15 mouse cellular contexts compared by ENCODE assay signal in the genomic region with DNA sequence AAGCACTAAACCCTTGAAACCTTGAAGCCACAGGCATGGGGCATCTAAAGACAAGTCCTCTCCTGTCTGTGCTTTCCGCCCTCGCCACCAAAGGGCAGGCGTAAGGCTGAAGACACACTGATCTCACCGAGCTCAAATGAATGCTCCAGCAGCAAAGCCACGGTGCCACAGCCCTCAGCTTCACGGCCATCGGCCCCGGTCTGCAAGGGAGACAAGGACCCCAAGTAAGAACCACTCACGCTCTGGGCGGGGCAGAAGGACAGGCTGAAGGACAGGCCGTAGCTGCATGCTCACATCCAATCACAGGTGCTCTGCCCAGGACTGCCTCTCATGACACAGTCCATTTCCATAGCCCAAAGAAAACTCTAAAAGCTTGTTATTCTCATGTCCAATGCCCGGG. TPM values are rescaled to one million over a fixed set of nuclear protein-coding genes. Genes with fewer than 3 reads are reported as not detected.
DNase-seq lines count a peak whose midpoint lies in the region; ATAC-seq and TF ChIP-seq lines count a peak whose summit lies in the region.
"Had no signal": no experiment of that assay in that cellular context is flagged by ENCODE, and none has a peak within 500 bp of the region (broad histone marks: within the 10 kb centered on the region; RNA-seq: fewer than 3 reads in every experiment).

No protein-coding gene starts in this region.

- H3K4me3 ChIP-seq in intestine, embryonic 15.5 days (replicated peaks), result no peak overlapping the region
- no peak overlapping the region for H3K4me3 ChIP-seq in intestine, postnatal 0 days (ENCODE audit: low read depth, low read length)
- H3K4me3 ChIP-seq in liver, embryonic 12.5 days, result peak overlapping the region; percentile 74
- no peak overlapping the region; the same call in 1 of the 2 replicates for H3K4me3 ChIP-seq in layer of hippocampus, adult 2 months

- H3K36me3 ChIP-seq in intestine, embryonic 15.5 days, result peaks cover 34% of the 10 kb centered on the region
- H3K36me3 ChIP-seq in intestine, postnatal 0 days (ENCODE audit: control insufficient read depth, insufficient read depth), result peaks cover 35% of the 10 kb centered on the region
- H3K36me3 ChIP-seq in liver, embryonic 12.5 days, result peaks cover 51% of the 10 kb centered on the region

- WGBS in intestine, embryonic 15.5 days, result 94% methylated on average over 12 of the region's 12 CpGs
- 91% methylated on average over 12 of the region's 12 CpGs for WGBS in intestine, postnatal 0 days
- WGBS in liver, embryonic 12.5 days (ENCODE audit: insufficient replicate concordance), result 84% methylated on average over 12 of the region's 12 CpGs

- DNase-seq in urinary bladder, adult 2 months (ENCODE audit: low spot score), result peak; percentile 18
- DNase-seq in urinary bladder, postnatal 14 days (ENCODE audit: low spot score), result no peak
- DNase-seq in layer of hippocampus, adult 2 months (ENCODE audit: low spot score in 2 of 2), result no peak
- DNase-seq in heart, adult 9 months (ENCODE audit: low spot score in 2 of 2), result no peak
- no peak for DNase-seq in right cerebral cortex, postnatal 36 days (ENCODE audit: low spot score in 2 of 2)
- DNase-seq: gastrocnemius, adult 2 months; heart, postnatal 36 days; kidney, postnatal 36 days; right cerebral cortex, postnatal 14 days had no signal

- no peaks in the 10 kb centered on the region for H3K27me3 ChIP-seq in intestine, embryonic 15.5 days (replicated peaks)
- H3K27me3 ChIP-seq in intestine, postnatal 0 days (replicated peaks; ENCODE audit: control insufficient read depth, insufficient read depth, low read length), result 0 out of 2 replicates have a peak, but pooled peaks cover 3% of the 10 kb centered on the region
- peaks cover 14% of the 10 kb centered on the region for H3K27me3 ChIP-seq in liver, embryonic 12.5 days (replicated peaks)
- H3K27me3 ChIP-seq: CH12.LX; limb, embryonic 15.5 days had no signal

- H3K4me1 ChIP-seq in intestine, embryonic 15.5 days (replicated peaks), result peaks cover 17% of the 10 kb centered on the region
- H3K4me1 ChIP-seq in intestine, postnatal 0 days (replicated peaks; ENCODE audit: control insufficient read depth, insufficient read depth, low read length), result peaks cover 9% of the 10 kb centered on the region; the same call in 1 of the 2 replicates
- H3K4me1 ChIP-seq in liver, embryonic 12.5 days, result peaks cover 30% of the 10 kb centered on the region

- TF ChIP-seq CTCF in intestine, postnatal 0 days (IDR thresholded peaks at IDR 0.05; ENCODE audit: low read depth), result no peak
- no peak for TF ChIP-seq CTCF in layer of hippocampus, adult 2 months (conservative IDR thresholded peaks at IDR 0.05)

- no peak overlapping the region for H3K9ac ChIP-seq in intestine, embryonic 15.5 days
- no peak overlapping the region for H3K9ac ChIP-seq in intestine, postnatal 0 days (ENCODE audit: low read depth, low read length)
- H3K9ac ChIP-seq in liver, embryonic 12.5 days, result peak overlapping the region; percentile 82; the same call in 1 of the 2 replicates

- H3K4me2 ChIP-seq in intestine, embryonic 15.5 days (replicated peaks), result peak overlapping the region; percentile 94; the same call in 1 of the 2 replicates
- no peak overlapping the region for H3K4me2 ChIP-seq in intestine, postnatal 0 days (replicated peaks; ENCODE audit: low read depth)
- H3K4me2 ChIP-seq in liver, embryonic 12.5 days, result peak overlapping the region; percentile 91

- ATAC-seq in intestine, embryonic 15.5 days, result no peak
- no peak for ATAC-seq in intestine, postnatal 0 days
- no peak for ATAC-seq in liver, embryonic 12.5 days

- no peaks in the 10 kb centered on the region for H3K9me3 ChIP-seq in intestine, embryonic 15.5 days
- no peaks in the 10 kb centered on the region for H3K9me3 ChIP-seq in intestine, postnatal 0 days (ENCODE audit: control insufficient read depth)
- no peaks in the 10 kb centered on the region for H3K9me3 ChIP-seq in liver, embryonic 12.5 days (replicated peaks)
- H3K9me3 ChIP-seq: limb, embryonic 15.5 days had no signal

- H3K27ac ChIP-seq in intestine, embryonic 15.5 days, result no peak overlapping the region
- H3K27ac ChIP-seq in intestine, postnatal 0 days (ENCODE audit: low read depth, low read length), result no peak overlapping the region
- 0 out of 2 replicates have a peak overlapping the region, but pooled peaks have one; percentile 94 for H3K27ac ChIP-seq in liver, embryonic 12.5 days
- H3K27ac ChIP-seq in layer of hippocampus, adult 2 months, result no peak overlapping the region
- H3K27ac ChIP-seq: limb, embryonic 15.5 days had no signal

RNA-seq across cellular contexts. Expression of a gene that starts 1.6 kb away (rescaled TPM):
- 97.0 and 102 TPM in 2 replicates for polyA plus RNA-seq in intestine, embryonic 15.5 days (2015; fragmentation: Nextera tagmentation; extraction: Ambion mirVana)
- 68.6 and 74.8 TPM in 2 replicates for polyA plus RNA-seq in intestine, postnatal 0 days (2015; fragmentation: Nextera tagmentation; extraction: Ambion mirVana)
- 127 TPM in 2 replicates for polyA plus RNA-seq in urinary bladder, adult 2 months (2012; rRNA removed)
- polyA plus RNA-seq in liver, embryonic 12.5 days (2016; fragmentation: Nextera tagmentation; extraction: Ambion mirVana), result 70.6 and 74.8 TPM in 2 replicates
- 100 to 1,000 TPM; 210 to 220 TPM for total RNA-seq in layer of hippocampus, adult 2 months (2021)

RNA-seq across cellular contexts. Expression of a gene that starts 1.7 kb away (rescaled TPM):
- 6.5 and 9.2 TPM in 2 replicates for polyA plus RNA-seq in intestine, embryonic 15.5 days (2015; fragmentation: Nextera tagmentation; extraction: Ambion mirVana)
- 4.4 and 5.2 TPM in 2 replicates for polyA plus RNA-seq in intestine, postnatal 0 days (2015; fragmentation: Nextera tagmentation; extraction: Ambion mirVana)
- 10.0 and 12.5 TPM in 2 replicates for polyA plus RNA-seq in urinary bladder, adult 2 months (2012; rRNA removed)
- 2.8 and 3.3 TPM in 2 replicates for polyA plus RNA-seq in liver, embryonic 12.5 days (2016; fragmentation: Nextera tagmentation; extraction: Ambion mirVana)
- total RNA-seq in layer of hippocampus, adult 2 months (2021), result 10 to 100 TPM; 19.3 to 23.4 TPM

RNA-seq across cellular contexts. Expression of a gene that starts 26.9 kb away (rescaled TPM):
- polyA plus RNA-seq in intestine, embryonic 15.5 days (2015; fragmentation: Nextera tagmentation; extraction: Ambion mirVana), result 76.0 and 87.3 TPM in 2 replicates
- 28.6 and 30.3 TPM in 2 replicates for polyA plus RNA-seq in intestine, postnatal 0 days (2015; fragmentation: Nextera tagmentation; extraction: Ambion mirVana)
- 85.0 and 110 TPM in 2 replicates for polyA plus RNA-seq in urinary bladder, adult 2 months (2012; rRNA removed)
- 189 and 194 TPM in 2 replicates for polyA plus RNA-seq in liver, embryonic 12.5 days (2016; fragmentation: Nextera tagmentation; extraction: Ambion mirVana)
- 10 to 100 TPM; 91.3 to 92.0 TPM for total RNA-seq in layer of hippocampus, adult 2 months (2021)

RNA-seq across cellular contexts. Expression of a gene that starts 29.5 kb away (rescaled TPM):
- polyA plus RNA-seq in intestine, embryonic 15.5 days (2015; fragmentation: Nextera tagmentation; extraction: Ambion mirVana), result 0.70 and 1.2 TPM in 2 replicates
- polyA plus RNA-seq in intestine, postnatal 0 days (2015; fragmentation: Nextera tagmentation; extraction: Ambion mirVana), result 1.5 and 1.7 TPM in 2 replicates
- 0.10 and 0.22 TPM in 2 replicates for polyA plus RNA-seq in urinary bladder, adult 2 months (2012; rRNA removed)
- polyA plus RNA-seq in liver, embryonic 12.5 days (2016; fragmentation: Nextera tagmentation; extraction: Ambion mirVana), result 5.5 and 6.4 TPM in 2 replicates
- total RNA-seq in layer of hippocampus, adult 2 months (2021), result 10 to 100 TPM; 12.2 to 18.1 TPM
- total RNA-seq: CH12.LX; gastrocnemius, adult 2 months had no signal
- polyA plus RNA-seq: embryonic facial prominence, embryonic 11.5 days had no signal

RNA-seq across cellular contexts. Expression of a gene that starts 29.8 kb away (rescaled TPM):
- polyA plus RNA-seq in intestine, embryonic 15.5 days (2015; fragmentation: Nextera tagmentation; extraction: Ambion mirVana), result 0.14 and 0.36 TPM in 2 replicates
- polyA plus RNA-seq in intestine, postnatal 0 days (2015; fragmentation: Nextera tagmentation; extraction: Ambion mirVana), result 0.13 and 0.18 TPM in 2 replicates
- 0.63 and 0.69 TPM in 2 replicates for polyA plus RNA-seq in urinary bladder, adult 2 months (2012; rRNA removed)
- polyA plus RNA-seq in liver, embryonic 12.5 days (2016; fragmentation: Nextera tagmentation; extraction: Ambion mirVana), result not detected in 2 replicates
- total RNA-seq in layer of hippocampus, adult 2 months (2021), result not detected
- polyA plus RNA-seq: embryonic facial prominence, embryonic 11.5 days had no signal
